Mouse (Mus musculus) adipose tissue, adult 10 weeks (tissue): ENCODE data around the gene Clasp1. TPM values are rescaled to one million over a fixed set of nuclear protein-coding genes. Genes with fewer than 3 reads are reported as not detected.

Experiments used
- polyA plus RNA-seq: library from polyadenylated mRNA; stranded (reverse); fragments of 350-450 nt; fragmentation: Illumina TruSeq; extraction: RNeasy Lipid Tissue Mini Kit (QIAGEN cat#74804); gene quantifications from one replicate; pipeline ENCODE4 v1.2.3, GENCODE M21; 2014; ENCODE audit warnings: low read depth, low replicate concordance

The Clasp1 gene
- polyA plus RNA-seq = 24.4 TPM

GRCm38 (mm10) chr1:118388757-118389453, at the start of gene Clasp1:
Gene Clasp1 (plus strand): TSS chr1:118389058.

GRCm38 (mm10) chr1:118627781-118628464, 239.1 kb downstream of the Clasp1 start, which contains the start of gene Tfcp2l1:
Gene Tfcp2l1 (plus strand): TSS chr1:118627945.

Other genes starting within 250 kb of the Clasp1 start
- gene Gm29106, start 212.5 kb upstream of the Clasp1 start, polyA plus RNA-seq = not detected
- gene Tsn, start 77.3 kb upstream of the Clasp1 start, polyA plus RNA-seq = 57.8 TPM
- gene Nifk, start 67.2 kb upstream of the Clasp1 start, polyA plus RNA-seq = 23.0 TPM
- 12.9 TPM for gene Tfcp2l1, start 238.9 kb downstream of the Clasp1 start, polyA plus RNA-seq